Mouse (Mus musculus): ENCODE measurements around the gene Elmo1. TPM values are rescaled to one million over a fixed set of nuclear protein-coding genes. Genes with fewer than 3 reads are reported as not detected.
A peak's percentile ranks its signal among the peaks of the same experiment; 100 is the strongest.

The Elmo1 gene
- total and polyA plus RNA-seq, 3 experiments = 23.1 to 50.2 (median 32.2) TPM

GRCm38 (mm10) chr13:20270148-20270547 is 179.8 kb downstream of the Elmo1 start:
- H3K4me3 ChIP-seq (replicated peaks in 1 of 3; ENCODE audit: low read depth in 2 of 3, low read length in 2 of 3, poor library complexity in 1 of 3) = no peak overlapping the region
- TF ChIP-seq GABPA (IDR thresholded peaks at IDR 0.05; ENCODE audit: insufficient replicate concordance, low read depth, low read length) (no peak), IRF4 (IDR thresholded peaks at IDR 0.05; ENCODE audit: low read depth, low read length) (no peak), SIN3A (IDR thresholded peaks at IDR 0.05; ENCODE audit: low read length) (no peak), CHD1 (IDR thresholded peaks at IDR 0.05; ENCODE audit: low read depth, low read length) (no peak), ZC3H11A (IDR thresholded peaks at IDR 0.05; ENCODE audit: low read depth, low read length) (no peak), POLR2AphosphoS2 (IDR thresholded peaks at IDR 0.05; ENCODE audit: low read depth, low read length) (no peak), ZMIZ1 (IDR thresholded peaks at IDR 0.05; ENCODE audit: low read depth, low read length) (no peak), MAX (IDR thresholded peaks at IDR 0.05; ENCODE audit: low read length) (no peak), MAZ (IDR thresholded peaks at IDR 0.05; ENCODE audit: low read depth, low read length) (no peak), TBP (conservative IDR thresholded peaks at IDR 0.05; ENCODE audit: low read depth, low read length) (no peak), UBTF (IDR thresholded peaks at IDR 0.05; ENCODE audit: low read depth, low read length) (no peak), PAX5 (IDR thresholded peaks at IDR 0.05; ENCODE audit: low read length) (no peak), SMC3 (IDR thresholded peaks at IDR 0.05; ENCODE audit: low read depth, low read length) (no peak), BHLHE40 (IDR thresholded peaks at IDR 0.05; ENCODE audit: low read depth, low read length) (no peak), MAFK (IDR thresholded peaks at IDR 0.05; ENCODE audit: insufficient replicate concordance, low read length) (no peak), MXI1 (IDR thresholded peaks at IDR 0.05; ENCODE audit: low read depth, low read length) (no peak)
- no peak overlapping the region for H3K4me2 ChIP-seq (ENCODE audit: insufficient read depth, low read depth, poor library complexity, severe bottlenecking)
- H3K36me3 ChIP-seq (replicated peaks in 1 of 2; ENCODE audit: control insufficient read depth in 1 of 2, insufficient read depth in 1 of 2, low read length in 1 of 2) = peaks cover 0 to 60% of the 10 kb centered on the region in 2 experiments
- H3K27me3 ChIP-seq (replicated peaks) = no peaks in the 10 kb centered on the region
- dilution Hi-C loops (cut with MboI; ENCODE audit: extremely low pct_ligation_motif_present, extremely low pct_unique_long_range_greater_than_20kb, low sequenced_read_pairs) = no loop called here
- peaks cover 0 to 16% of the 10 kb centered on the region in 2 experiments; a peak in 1 of 4 replicates for H3K4me1 ChIP-seq (ENCODE audit: control insufficient read depth in 1 of 2, insufficient read depth in 2 of 2)
- no peak overlapping the region for H3K9ac ChIP-seq (ENCODE audit: insufficient read depth, low read depth)
- in situ Hi-C loops (cut with MboI; ENCODE audit: low pct_ligation_motif_present, low pct_unique_long_range_greater_than_20kb, low sequenced_read_pairs) = loop anchor here (10.0 kb wide), 1 partner anchor 235 kb away; no protein-coding TSS in a partner anchor
- H3K9me3 ChIP-seq (replicated peaks; ENCODE audit: low read length) = no peaks in the 10 kb centered on the region
- no peak overlapping the region for H3K27ac ChIP-seq (ENCODE audit: insufficient read depth, low read depth)
- DNase-seq (ENCODE audit: extremely low read depth) = no peak
- H3K79me2 ChIP-seq (replicated peaks; ENCODE audit: control insufficient read depth, extremely low read depth, insufficient read depth, poor library complexity, severe bottlenecking) = no peaks in the 10 kb centered on the region

GRCm38 (mm10) chr13:20271799-20272198 is 181.4 kb downstream of the Elmo1 start:
- in situ Hi-C loops (cut with MboI; ENCODE audit: low pct_ligation_motif_present, low pct_unique_long_range_greater_than_20kb, low sequenced_read_pairs) (loop anchor here (10.0 kb wide), 1 partner anchor 237 kb away; no protein-coding TSS in a partner anchor), dilution Hi-C loops (cut with MboI; ENCODE audit: extremely low pct_ligation_motif_present, extremely low pct_unique_long_range_greater_than_20kb, low sequenced_read_pairs) (no loop called here)

More at GRCm38 (mm10) chr13:20271799-20272198, 181.4 kb downstream of the Elmo1 start:
- TF ChIP-seq CTCF (conservative IDR thresholded peaks at IDR 0.05 in 1 of 2, IDR thresholded peaks at IDR 0.05 in 1 of 2; ENCODE audit: low read depth in 2 of 2, low read length in 2 of 2) (peak in 1 of 2 experiments; percentile 22; a peak in 2 of 4 replicates), HCFC1 (IDR thresholded peaks at IDR 0.05; ENCODE audit: low read depth, low read length) (no peak)
- Histone ChIP-seq H3K79me2 (replicated peaks; ENCODE audit: control insufficient read depth, extremely low read depth, insufficient read depth, poor library complexity, severe bottlenecking) (no peaks in the 10 kb centered on the region), H3K27me3 (replicated peaks) (no peaks in the 10 kb centered on the region), H3K4me2 (ENCODE audit: insufficient read depth, low read depth, poor library complexity, severe bottlenecking) (no peak overlapping the region), H3K36me3 (replicated peaks in 1 of 2; ENCODE audit: control insufficient read depth in 1 of 2, insufficient read depth in 1 of 2, low read length in 1 of 2) (peaks cover 2 to 56% of the 10 kb centered on the region in 2 experiments), H3K9me3 (replicated peaks; ENCODE audit: low read length) (no peaks in the 10 kb centered on the region), H3K9ac (ENCODE audit: insufficient read depth, low read depth) (no peak overlapping the region), H3K4me3 (replicated peaks in 1 of 3; ENCODE audit: low read depth in 2 of 3, low read length in 2 of 3, poor library complexity in 1 of 3) (no peak overlapping the region), H3K4me1 (ENCODE audit: control insufficient read depth in 1 of 2, insufficient read depth in 2 of 2) (peaks cover 0 to 16% of the 10 kb centered on the region in 2 experiments; a peak in 1 of 4 replicates), H3K27ac (ENCODE audit: insufficient read depth, low read depth) (no peak overlapping the region)
- DNase-seq (ENCODE audit: extremely low read depth) = no peak
